Mouse (Mus musculus) hindbrain, embryonic 10.5 days (tissue): Measurements from ENCODE around the gene Kras. TPM values are rescaled to one million over a fixed set of nuclear protein-coding genes. Genes with fewer than 3 reads are reported as not detected.
A peak's percentile ranks its signal among the peaks of the same experiment; 100 is the strongest.

ENCODE experiments used
- DNase-seq: peaks from one replicate; pipeline ENCODE4 v3.0.0-alpha.2; 2017; ENCODE audit warnings: low spot score
- H3K27ac ChIP-seq: fragments of 300-500 bp; sonication (generic); 2 replicates; pipeline ENCODE4 v1.5.1; 2016; ENCODE audit warnings: mild to moderate bottlenecking, moderate library complexity
- H3K27me3 ChIP-seq: fragments of 300-500 bp; sonication (generic); 2 replicates; pipeline ENCODE4 v1.6.1; 2016; ENCODE audit warnings: mild to moderate bottlenecking; ENCODE audit not compliant: poor library complexity, insufficient read depth, severe bottlenecking
- H3K36me3 ChIP-seq: fragments of 300-500 bp; sonication (generic); 2 replicates; pipeline ENCODE4 v1.6.1; 2016; ENCODE audit warnings: mild to moderate bottlenecking, moderate library complexity
- H3K4me1 ChIP-seq: fragments of 300-500 bp; sonication (generic); replicated peaks from 2 replicates; pipeline ENCODE4 v1.6.1; 2016; ENCODE audit warnings: mild to moderate bottlenecking
- H3K4me3 ChIP-seq: fragments of 300-500 bp; sonication (generic); 2 replicates; pipeline ENCODE4 v1.5.1; 2016; ENCODE audit warnings: mild to moderate bottlenecking, moderate library complexity
- H3K9me3 ChIP-seq: fragments of 300-500 bp; sonication (generic); 2 replicates; pipeline ENCODE4 v1.6.1; 2016; ENCODE audit warnings: mild to moderate bottlenecking, moderate library complexity
- WGBS: fragments of 180-500 bp; shearing (Covaris S2); methylation state at CpG from one replicate; pipeline ENCODE4 v1.1.7; 2016; 5-methylcytosine and 5-hydroxymethylcytosine counted together
- polyA plus RNA-seq: library from polyadenylated mRNA; unstranded; fragments of >200 nt; fragmentation: Nextera tagmentation; extraction: Ambion mirVana; gene quantifications from 2 replicates; pipeline ENCODE4 v1.2.1, GENCODE M21; 2016

Gene Kras
- polyA plus RNA-seq, 1 experiment from 2014 or later = 84.0 TPM

GRCm38 (mm10) chr6:145272142-145272937 is 22.3 kb upstream of the Kras start:
- peaks cover 17% of the 10 kb centered on the region for H3K4me1 ChIP-seq
- no peak overlapping the region for H3K4me3 ChIP-seq
- peaks cover 17% of the 10 kb centered on the region; the same call in 1 of the 2 replicates for H3K27me3 ChIP-seq
- no peaks in the 10 kb centered on the region for H3K36me3 ChIP-seq
- no peak overlapping the region for H3K27ac ChIP-seq
- no peaks in the 10 kb centered on the region for H3K9me3 ChIP-seq
- WGBS = 85% methylated on average over 10 of the region's 10 CpGs
- no peak for DNase-seq

GRCm38 (mm10) chr6:145269313-145269845 is 19.3 kb upstream of the Kras start:
- no peaks in the 10 kb centered on the region for H3K27me3 ChIP-seq
- no peak overlapping the region for H3K4me3 ChIP-seq
- no peaks in the 10 kb centered on the region for H3K9me3 ChIP-seq
- no peak for DNase-seq
- no peaks in the 10 kb centered on the region for H3K36me3 ChIP-seq
- H3K4me1 ChIP-seq = no peaks in the 10 kb centered on the region
- WGBS = 91% methylated on average over 4 of the region's 4 CpGs
- H3K27ac ChIP-seq = no peak overlapping the region

GRCm38 (mm10) chr6:145267692-145268091 is 17.7 kb upstream of the Kras start:
- Histone ChIP-seq H3K4me1 (no peaks in the 10 kb centered on the region), H3K36me3 (no peaks in the 10 kb centered on the region), H3K9me3 (no peaks in the 10 kb centered on the region), H3K27ac (no peak overlapping the region), H3K4me3 (no peak overlapping the region), H3K27me3 (no peaks in the 10 kb centered on the region)
- 89% methylated on average over 6 of the region's 6 CpGs for WGBS
- DNase-seq = no peak

GRCm38 (mm10) chr6:145262314-145262713 is 12.3 kb upstream of the Kras start:
- H3K9me3 ChIP-seq = no peaks in the 10 kb centered on the region
- no peak for DNase-seq
- H3K4me1 ChIP-seq = peaks cover 10% of the 10 kb centered on the region
- no peak overlapping the region for H3K4me3 ChIP-seq
- H3K36me3 ChIP-seq = no peaks in the 10 kb centered on the region
- no peaks in the 10 kb centered on the region for H3K27me3 ChIP-seq
- WGBS = 85% methylated on average over 7 of the region's 7 CpGs
- no peak overlapping the region for H3K27ac ChIP-seq

GRCm38 (mm10) chr6:145256701-145257073 is 6.6 kb upstream of the Kras start:
- Histone ChIP-seq H3K4me1 (peaks cover 5% of the 10 kb centered on the region), H3K9me3 (no peaks in the 10 kb centered on the region), H3K27me3 (peaks cover 8% of the 10 kb centered on the region), H3K36me3 (no peaks in the 10 kb centered on the region), H3K27ac (no peak overlapping the region), H3K4me3 (no peak overlapping the region)
- no peak for DNase-seq
- 50% methylated on average over 2 of the region's 2 CpGs for WGBS

- Histone ChIP-seq H3K36me3 (no peaks in the 10 kb centered on the region), H3K4me1 (no peaks in the 10 kb centered on the region), H3K9me3 (no peaks in the 10 kb centered on the region), H3K27ac (no peak overlapping the region), H3K4me3 (no peak overlapping the region), H3K27me3 (peaks cover 14% of the 10 kb centered on the region)
- WGBS = 82% methylated on average over 13 of the region's 13 CpGs
- DNase-seq = no peak
These were observed 6.1 kb upstream of the Kras start for GRCm38 (mm10) chr6:145255952-145256700.

GRCm38 (mm10) chr6:145250820-145251219 is 781 bp upstream of the Kras start:
- Histone ChIP-seq H3K4me3 (peak overlapping the region; percentile 91), H3K4me1 (peaks cover 25% of the 10 kb centered on the region), H3K36me3 (peaks cover 8% of the 10 kb centered on the region), H3K27ac (peak overlapping the region; percentile 98), H3K9me3 (no peaks in the 10 kb centered on the region), H3K27me3 (peaks cover 14% of the 10 kb centered on the region)
- DNase-seq = no peak
- 11% methylated on average over 16 of the region's 16 CpGs for WGBS

- peak; percentile 63 for DNase-seq
- WGBS = 1% methylated on average over 113 of the region's 124 CpGs
- Histone ChIP-seq H3K27ac (peak overlapping the region; percentile 98), H3K4me3 (peak overlapping the region; percentile 91), H3K4me1 (peaks cover 25% of the 10 kb centered on the region), H3K36me3 (peaks cover 19% of the 10 kb centered on the region), H3K9me3 (no peaks in the 10 kb centered on the region), H3K27me3 (peaks cover 14% of the 10 kb centered on the region)
These were observed 501 bp downstream of the Kras start for GRCm38 (mm10) chr6:145249291-145250184.

GRCm38 (mm10) chr6:145247886-145248285 is 2.2 kb downstream of the Kras start:
- WGBS = 72% methylated on average over 3 of the region's 3 CpGs
- H3K27me3 ChIP-seq = peaks cover 14% of the 10 kb centered on the region
- no peak overlapping the region for H3K27ac ChIP-seq
- peaks cover 31% of the 10 kb centered on the region for H3K36me3 ChIP-seq
- peak overlapping the region; percentile 91 for H3K4me3 ChIP-seq
- H3K9me3 ChIP-seq = no peaks in the 10 kb centered on the region
- DNase-seq = no peak
- H3K4me1 ChIP-seq = peaks cover 25% of the 10 kb centered on the region

- Histone ChIP-seq H3K4me1 (peaks cover 25% of the 10 kb centered on the region), H3K4me3 (no peak overlapping the region), H3K27me3 (peaks cover 7% of the 10 kb centered on the region), H3K27ac (no peak overlapping the region), H3K36me3 (peaks cover 32% of the 10 kb centered on the region), H3K9me3 (no peaks in the 10 kb centered on the region)
- no peak for DNase-seq
- 95% methylated on average over 5 of the region's 5 CpGs for WGBS
These were observed 3.2 kb downstream of the Kras start for GRCm38 (mm10) chr6:145246841-145247240.

- H3K9me3 ChIP-seq = no peaks in the 10 kb centered on the region
- DNase-seq = no peak
- H3K4me3 ChIP-seq = no peak overlapping the region
- 61% methylated on average over 1 of the region's 1 CpGs for WGBS
- H3K27me3 ChIP-seq = no peaks in the 10 kb centered on the region
- H3K27ac ChIP-seq = no peak overlapping the region
- peaks cover 1% of the 10 kb centered on the region; the same call in 1 of the 2 replicates for H3K4me1 ChIP-seq
- H3K36me3 ChIP-seq = peaks cover 66% of the 10 kb centered on the region
These were observed 7.5 kb downstream of the Kras start for GRCm38 (mm10) chr6:145242521-145242920.

- 91% methylated on average over 6 of the region's 6 CpGs for WGBS
- no peak overlapping the region for H3K27ac ChIP-seq
These were observed 9.8 kb downstream of the Kras start for GRCm38 (mm10) chr6:145240285-145240684.

More at GRCm38 (mm10) chr6:145240285-145240684, 9.8 kb downstream of the Kras start:
- Histone ChIP-seq H3K36me3 (peaks cover 52% of the 10 kb centered on the region), H3K4me3 (no peak overlapping the region), H3K9me3 (no peaks in the 10 kb centered on the region), H3K27me3 (no peaks in the 10 kb centered on the region), H3K4me1 (no peaks in the 10 kb centered on the region)
- DNase-seq = no peak
